20 mouse cellular contexts compared by ENCODE assay signal in the genomic region with DNA sequence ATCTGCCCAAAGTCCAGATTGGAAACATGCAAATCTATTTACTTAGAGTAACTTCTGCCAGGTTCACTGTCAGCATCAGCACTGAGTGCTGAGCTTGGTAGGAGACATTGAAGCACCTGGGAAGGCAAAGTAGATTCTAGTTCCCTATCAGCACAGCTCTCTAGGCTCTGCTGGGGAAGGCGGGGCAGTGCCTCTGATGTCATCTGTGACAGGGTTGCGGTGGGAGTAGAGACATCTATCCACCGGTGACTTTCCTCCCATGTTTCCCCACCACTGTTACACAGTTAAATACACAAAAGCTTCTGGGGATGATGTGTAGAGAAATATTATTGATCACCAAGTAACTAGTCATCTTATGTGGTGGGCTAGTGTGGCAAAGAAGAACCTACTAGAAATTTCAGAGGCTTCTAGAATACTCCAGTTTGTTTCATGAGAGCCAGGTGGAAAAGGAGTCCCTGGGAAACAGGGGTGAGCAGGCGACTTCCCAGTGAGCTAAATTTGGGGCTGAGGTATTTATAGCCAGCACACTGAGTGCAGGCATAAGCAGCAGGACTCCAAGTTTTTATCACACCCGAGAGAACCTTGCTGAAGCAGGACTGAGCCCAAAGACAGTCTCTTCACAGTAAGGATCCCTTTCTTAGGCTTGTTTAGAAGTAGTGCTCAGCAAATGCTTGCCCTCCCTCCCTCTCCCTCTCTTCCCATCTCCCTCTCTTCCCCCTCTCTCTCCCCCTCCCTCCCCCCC. TPM values are rescaled to one million over a fixed set of nuclear protein-coding genes. Genes with fewer than 3 reads are reported as not detected.
DNase-seq lines count a peak whose midpoint lies in the region; ATAC-seq and TF ChIP-seq lines count a peak whose summit lies in the region.
"Had no signal": no experiment of that assay in that cellular context is flagged by ENCODE, and none has a peak within 500 bp of the region (broad histone marks: within the 10 kb centered on the region; RNA-seq: fewer than 3 reads in every experiment).

No protein-coding gene starts in this region.

- no peaks in the 10 kb centered on the region for H3K4me1 ChIP-seq in CH12.LX (ENCODE audit: control insufficient read depth in 1 of 2, insufficient read depth in 2 of 2)
- H3K4me1 ChIP-seq in hindbrain, postnatal 0 days (ENCODE audit: insufficient read depth, low read length): 0 out of 2 replicates have a peak, but pooled peaks cover 3% of the 10 kb centered on the region
- H3K4me1 ChIP-seq: liver, embryonic 15.5 days had no signal

- no peak for TF ChIP-seq EP300 in CH12.LX (IDR thresholded peaks at IDR 0.05; ENCODE audit: low read length)

- dilution Hi-C loops in CH12.LX (cut with MboI; ENCODE audit: extremely low pct_ligation_motif_present, extremely low pct_unique_long_range_greater_than_20kb, low sequenced_read_pairs): no loop called here

- H3K4me2 ChIP-seq in CH12.LX (ENCODE audit: insufficient read depth, low read depth, poor library complexity, severe bottlenecking): no peak overlapping the region
- no peak overlapping the region for H3K4me2 ChIP-seq in hindbrain, postnatal 0 days (ENCODE audit: low read depth, low read length)
- H3K4me2 ChIP-seq: hindbrain, embryonic 14.5 days; liver, embryonic 15.5 days; neural tube, embryonic 13.5 days; stomach, embryonic 15.5 days had no signal

- H3K9ac ChIP-seq in CH12.LX (ENCODE audit: insufficient read depth, low read depth): no peak overlapping the region
- H3K9ac ChIP-seq in hindbrain, postnatal 0 days (replicated peaks; ENCODE audit: low read length): no peak overlapping the region
- H3K9ac ChIP-seq: hindbrain, embryonic 14.5 days; liver, embryonic 15.5 days; neural tube, embryonic 13.5 days; stomach, embryonic 15.5 days had no signal

- no peak overlapping the region for H3K27ac ChIP-seq in CH12.LX (ENCODE audit: insufficient read depth, low read depth)
- H3K27ac ChIP-seq in hindbrain, postnatal 0 days: no peak overlapping the region
- H3K27ac ChIP-seq: hindbrain, embryonic 14.5 days; liver, embryonic 15.5 days; neural tube, embryonic 13.5 days; stomach, embryonic 15.5 days had no signal

- H3K27me3 ChIP-seq in CH12.LX (replicated peaks): no peaks in the 10 kb centered on the region
- H3K27me3 ChIP-seq in hindbrain, postnatal 0 days (ENCODE audit: insufficient read depth, low read length): no peaks in the 10 kb centered on the region
- H3K27me3 ChIP-seq: liver, embryonic 15.5 days; neural tube, embryonic 13.5 days; Patski; stomach, embryonic 15.5 days had no signal

- DNase-seq in frontal cortex, postnatal 36 days (ENCODE audit: low spot score in 2 of 2): peak; percentile 9 to 12
- no peak for DNase-seq in frontal cortex, postnatal 14 days (ENCODE audit: low spot score in 2 of 2)
- peak; percentile 2 for DNase-seq in CH12.LX (ENCODE audit: extremely low read depth)
- peak; percentile 42 to 52 for DNase-seq in heart, adult 9 months (ENCODE audit: low spot score in 2 of 2)
- DNase-seq in heart, postnatal 10 days: peak; percentile 46 to 60
- DNase-seq in hindbrain, postnatal 0 days (ENCODE audit: low spot score): no peak
- no peak for DNase-seq in kidney, postnatal 36 days
- DNase-seq in ovary, adult 18-20 months (ENCODE audit: low spot score): no peak
- DNase-seq: kidney, adult 11 months; kidney, postnatal 10 days; layer of hippocampus, adult 9-11 months; lung, postnatal 10 days; spleen, adult 18-20 months; thymus, postnatal 36 days had no signal

- 69% methylated on average over 5 of the region's 5 CpGs for WGBS in hindbrain, postnatal 0 days

- in situ Hi-C loops in CH12.LX (cut with MboI; ENCODE audit: low pct_ligation_motif_present, low pct_unique_long_range_greater_than_20kb, low sequenced_read_pairs): no loop called here

- TF ChIP-seq POLR2A in CH12.LX (IDR thresholded peaks at IDR 0.05; ENCODE audit: low read depth, low read length): no peak

- TF ChIP-seq CTCF in CH12.LX (conservative IDR thresholded peaks at IDR 0.05 in 1 of 2, IDR thresholded peaks at IDR 0.05 in 1 of 2; ENCODE audit: low read depth in 2 of 2, low read length in 2 of 2): no peak
- TF ChIP-seq CTCF in hindbrain, postnatal 0 days (IDR thresholded peaks at IDR 0.05; ENCODE audit: low read depth): no peak

- no peak overlapping the region for H3K4me3 ChIP-seq in CH12.LX (replicated peaks in 1 of 3; ENCODE audit: low read depth in 2 of 3, low read length in 2 of 3, poor library complexity in 1 of 3)
- no peak overlapping the region for H3K4me3 ChIP-seq in hindbrain, postnatal 0 days (ENCODE audit: low read length)
- H3K4me3 ChIP-seq: liver, embryonic 15.5 days; neural tube, embryonic 13.5 days; stomach, embryonic 15.5 days had no signal

- no peaks in the 10 kb centered on the region for H3K79me2 ChIP-seq in CH12.LX (replicated peaks; ENCODE audit: control insufficient read depth, extremely low read depth, insufficient read depth, poor library complexity, severe bottlenecking)

- intact Hi-C loops in heart, postnatal 10 days (cut with DNase I): no loop called here

- H3K9me3 ChIP-seq in CH12.LX (replicated peaks; ENCODE audit: low read length): no peaks in the 10 kb centered on the region
- no peaks in the 10 kb centered on the region for H3K9me3 ChIP-seq in hindbrain, postnatal 0 days (ENCODE audit: low read length)
- H3K9me3 ChIP-seq: liver, embryonic 15.5 days; neural tube, embryonic 13.5 days; stomach, embryonic 15.5 days had no signal

- ATAC-seq in hindbrain, postnatal 0 days: no peak
- ATAC-seq: Patski had no signal

- no peaks in the 10 kb centered on the region for H3K36me3 ChIP-seq in CH12.LX (replicated peaks in 1 of 2; ENCODE audit: control insufficient read depth in 1 of 2, insufficient read depth in 1 of 2, low read length in 1 of 2)
- H3K36me3 ChIP-seq in hindbrain, postnatal 0 days (ENCODE audit: insufficient read depth, low read length): no peaks in the 10 kb centered on the region
- H3K36me3 ChIP-seq: liver, embryonic 15.5 days; neural tube, embryonic 13.5 days; stomach, embryonic 15.5 days had no signal

- no peak for TF ChIP-seq RAD21 in CH12.LX (IDR thresholded peaks at IDR 0.05; ENCODE audit: low read depth, low read length)

TF ChIP-seq in CH12.LX, 34 proteins besides CTCF, POLR2A, EP300 and RAD21:
- no peak for TF ChIP-seq SIN3A (IDR thresholded peaks at IDR 0.05; ENCODE audit: low read length)
- no peak for TF ChIP-seq MYC (IDR thresholded peaks at IDR 0.05; ENCODE audit: low read depth, low read length)
- no peak for TF ChIP-seq E2F4 (IDR thresholded peaks at IDR 0.05; ENCODE audit: insufficient replicate concordance, low read depth, low read length)
- no peak for TF ChIP-seq ETS1 (conservative IDR thresholded peaks at IDR 0.05; ENCODE audit: low read depth, low read length)
- no peak for TF ChIP-seq RCOR1 (conservative IDR thresholded peaks at IDR 0.05; ENCODE audit: low read depth, low read length)
- no peak for TF ChIP-seq CHD1 (IDR thresholded peaks at IDR 0.05; ENCODE audit: low read depth, low read length)
- no peak for TF ChIP-seq BHLHE40 (IDR thresholded peaks at IDR 0.05; ENCODE audit: low read depth, low read length)
- TF ChIP-seq MAZ (IDR thresholded peaks at IDR 0.05; ENCODE audit: low read depth, low read length): no peak

RNA-seq across cellular contexts. Expression of gene Nfib, which starts 9.6 kb away (rescaled TPM):
- total RNA-seq in CH12.LX (2012; rRNA removed): 0.04 TPM in 2 replicates
- 0.05 and 0.11 TPM in 2 replicates for total RNA-seq in CH12.LX (2014; rRNA removed)
- polyA plus RNA-seq in CH12.LX (2012; ENCODE audit: insufficient read length, low read depth): 0.05 and 0.09 TPM in 2 replicates
- 100 to 1,000 TPM; 177 to 181 TPM for total RNA-seq in heart, postnatal 10 days (2021)
- 91.5 and 112 TPM in 2 replicates for total RNA-seq in hindbrain, postnatal 0 days (2014; rRNA removed)
- polyA plus RNA-seq in hindbrain, postnatal 0 days (2015; fragmentation: Nextera tagmentation; extraction: Ambion mirVana): 69.8 and 73.3 TPM in 2 replicates
- total RNA-seq: megakaryocyte-erythroid progenitor cell, adult 5-6 weeks had no signal

Comparison
In these comparisons a context has a peak if more than half of its experiments do, and no peak if none do; other contexts are left out.
1. DNase-seq: peak in frontal cortex, postnatal 36 days (2 of 2), CH12.LX (single experiment), heart, adult 9 months (2 of 2) and heart, postnatal 10 days (2 of 2); none in frontal cortex, postnatal 14 days (0 of 2), hindbrain, postnatal 0 days (single experiment), kidney, postnatal 36 days (0 of 2) and ovary, adult 18-20 months (single experiment).
2. RNA of gene Nfib, which starts 9.6 kb away (total RNA-seq): 177 to 181 TPM in heart, postnatal 10 days and 91.5 to 112 TPM in hindbrain, postnatal 0 days; 0.04 to 0.11 TPM in CH12.LX; every median in the first group is over 10 times any median in the second.